Mouse (Mus musculus) liver, adult 2 months (tissue): Measurements from ENCODE around the gene Tspo2. TPM values are rescaled to one million over a fixed set of nuclear protein-coding genes. Genes with fewer than 3 reads are reported as not detected.

Experiments
- DNase-seq: peaks from one replicate; pipeline ENCODE4 v3.0.0-alpha.2; 2011; ENCODE audit warnings: low read depth, low spot score; ENCODE audit errors: extremely low read depth
- H3K27ac ChIP-seq: fragments of 200-500 bp; replicated peaks from 2 replicates; pipeline ENCODE4 v1.5.1; 2012; ENCODE audit warnings: low read depth, mild to moderate bottlenecking, control low read depth, inconsistent platforms, low read length; ENCODE audit not compliant: insufficient read depth
- H3K27me3 ChIP-seq: fragments of 200-500 bp; 2 replicates; pipeline ENCODE4 v1.6.1; 2012; ENCODE audit warnings: mild to moderate bottlenecking, moderate library complexity, low read length, inconsistent platforms; ENCODE audit not compliant: control insufficient read depth, insufficient read depth
- H3K36me3 ChIP-seq: fragments of 200-500 bp; 2 replicates; pipeline ENCODE4 v1.6.1; 2012; ENCODE audit warnings: low read length, inconsistent platforms; ENCODE audit not compliant: control insufficient read depth, insufficient read depth
- H3K4me1 ChIP-seq: fragments of 200-500 bp; 2 replicates; pipeline ENCODE4 v1.6.1; 2011; ENCODE audit warnings: low read length; ENCODE audit not compliant: control insufficient read depth, insufficient read depth
- H3K4me3 ChIP-seq: fragments of 200-500 bp; 2 replicates; pipeline ENCODE4 v1.5.1; 2011; ENCODE audit warnings: low read depth, mild to moderate bottlenecking, control low read depth, low read length, moderate library complexity; ENCODE audit not compliant: insufficient read depth
- H3K79me2 ChIP-seq: fragments of 200-500 bp; 2 replicates; pipeline ENCODE4 v1.6.1; 2012; ENCODE audit warnings: inconsistent platforms, mild to moderate bottlenecking, low read length, moderate library complexity; ENCODE audit not compliant: control insufficient read depth, insufficient read depth
- H3K9ac ChIP-seq: fragments of 200-500 bp; 2 replicates; pipeline ENCODE4 v1.6.1; 2012; ENCODE audit warnings: low read depth, mild to moderate bottlenecking, control low read depth, inconsistent platforms, low read length
- CTCF ChIP-seq: fragments of 200-500 bp; IDR thresholded peaks from 2 replicates; pipeline ENCODE4 v1.5.1; 2011; ENCODE audit warnings: low read depth, low read length, control low read depth
- POLR2A ChIP-seq: fragments of 200-500 bp; IDR thresholded peaks from 2 replicates; pipeline ENCODE4 v1.6.1; 2011; ENCODE audit warnings: low read length, control low read depth; ENCODE audit not compliant: insufficient read depth; ENCODE audit errors: extremely low read depth
- WGBS: fragments of 180-500 bp; shearing (Covaris S2); methylation state at CpG from one replicate; pipeline ENCODE4 v1.1.7; 2018; 5-methylcytosine and 5-hydroxymethylcytosine counted together
- polyA plus RNA-seq: library from polyadenylated mRNA; depleted of rRNA; stranded (reverse); fragments of >200 nt; gene quantifications from 2 replicates; pipeline ENCODE4 v1.2.3, GENCODE M21; 2012
- total RNA-seq: library from RNA; depleted of rRNA; stranded (reverse); fragments of >200 nt; gene quantifications from 2 replicates; pipeline ENCODE4 v1.2.3, GENCODE M21; 2014

Gene Tspo2
- total and polyA plus RNA-seq, 2 experiments = not detected

DNA sequence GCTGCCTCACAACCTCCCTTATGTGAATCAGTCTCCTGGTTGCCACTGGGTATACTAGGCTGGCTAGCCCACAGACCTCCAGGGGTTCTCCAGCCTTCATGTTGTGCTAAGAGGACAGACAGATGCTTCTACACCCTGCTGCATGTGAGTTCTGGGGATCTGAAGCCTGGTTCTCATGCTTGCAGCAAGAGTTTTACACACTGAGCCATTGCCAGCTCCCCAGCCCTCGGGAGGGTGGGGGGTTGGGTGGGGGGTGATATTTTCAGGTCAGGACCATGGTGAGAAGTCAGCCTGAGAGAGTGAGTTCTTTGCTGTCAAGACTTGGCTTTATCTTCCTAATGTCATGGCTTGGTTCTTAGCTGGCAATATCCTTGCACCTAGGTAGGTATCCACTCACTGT, 32.5 kb downstream of the Tspo2 start:
- no peaks in the 10 kb centered on the region for H3K27me3 ChIP-seq
- H3K4me1 ChIP-seq = peaks cover 6% of the 10 kb centered on the region
- 86% methylated on average over 1 of the region's 1 CpGs for WGBS
- DNase-seq = no peak
- peaks cover 22% of the 10 kb centered on the region for H3K36me3 ChIP-seq
- H3K27ac ChIP-seq = no peak overlapping the region; the same call in 1 of the 2 replicates
- 0 out of 2 replicates have a peak overlapping the region, but pooled peaks have one; percentile 13 for H3K4me3 ChIP-seq
- no peaks in the 10 kb centered on the region for H3K79me2 ChIP-seq
- no peak overlapping the region for H3K9ac ChIP-seq
- TF ChIP-seq CTCF = no peak
- no peak for TF ChIP-seq POLR2A

DNA sequence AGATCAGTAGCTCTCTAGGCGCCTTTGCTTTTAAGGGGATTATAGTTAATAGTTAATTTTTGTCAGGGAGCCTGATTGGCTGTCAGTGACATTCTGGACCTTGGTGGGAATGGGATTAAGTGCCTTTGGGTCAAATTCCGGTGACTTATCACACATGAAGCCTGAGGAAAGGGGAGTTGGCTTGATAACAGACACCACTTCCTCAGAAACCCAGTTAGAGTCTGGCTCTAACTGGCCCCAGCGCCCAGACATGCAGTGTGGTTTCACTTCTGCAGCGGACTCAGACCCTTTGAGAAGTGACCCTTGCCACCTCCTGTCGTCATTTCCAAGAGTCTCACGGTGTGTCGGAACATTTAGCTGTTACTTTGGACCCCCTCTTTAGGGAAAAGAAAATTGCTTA, 33.1 kb downstream of the Tspo2 start:
- peaks cover 22% of the 10 kb centered on the region for H3K36me3 ChIP-seq
- TF ChIP-seq POLR2A = no peak
- TF ChIP-seq CTCF = no peak
- H3K4me1 ChIP-seq = peaks cover 6% of the 10 kb centered on the region
- peak; percentile 38 for DNase-seq
- peak overlapping the region; percentile 13; the same call in 1 of the 2 replicates for H3K4me3 ChIP-seq
- H3K9ac ChIP-seq = no peak overlapping the region
- H3K79me2 ChIP-seq = no peaks in the 10 kb centered on the region
- no peaks in the 10 kb centered on the region for H3K27me3 ChIP-seq
- WGBS = 31% methylated on average over 7 of the region's 7 CpGs
- H3K27ac ChIP-seq = peak overlapping the region; percentile 23; the same call in 1 of the 2 replicates

DNA sequence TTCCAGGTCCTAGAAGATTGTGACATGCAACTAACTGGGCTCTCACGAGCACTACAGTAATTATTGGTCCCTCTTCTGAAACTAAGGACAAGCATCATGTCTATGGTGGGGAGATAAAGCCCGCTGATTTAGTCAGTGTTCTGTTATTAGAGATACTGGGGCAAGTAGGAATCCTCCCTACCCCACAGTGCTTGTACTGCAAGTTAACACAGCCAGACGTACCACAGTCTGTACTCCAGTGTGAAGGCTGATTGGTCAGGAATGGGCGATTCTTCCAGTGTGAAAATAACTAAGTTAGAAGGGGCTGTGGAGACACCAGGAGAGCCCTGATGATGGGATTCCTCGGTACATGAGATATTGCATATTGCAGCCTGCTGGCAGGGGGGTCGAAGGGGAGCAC, 33.8 kb downstream of the Tspo2 start:
- Histone ChIP-seq H3K27me3 (no peaks in the 10 kb centered on the region), H3K79me2 (no peaks in the 10 kb centered on the region), H3K27ac (0 out of 2 replicates have a peak overlapping the region, but pooled peaks have one; percentile 2), H3K4me3 (no peak overlapping the region), H3K4me1 (peaks cover 6% of the 10 kb centered on the region), H3K36me3 (peaks cover 24% of the 10 kb centered on the region), H3K9ac (no peak overlapping the region)
- no peak for DNase-seq
- TF ChIP-seq CTCF = no peak
- no peak for TF ChIP-seq POLR2A
- WGBS = 80% methylated on average over 6 of the region's 6 CpGs

DNA sequence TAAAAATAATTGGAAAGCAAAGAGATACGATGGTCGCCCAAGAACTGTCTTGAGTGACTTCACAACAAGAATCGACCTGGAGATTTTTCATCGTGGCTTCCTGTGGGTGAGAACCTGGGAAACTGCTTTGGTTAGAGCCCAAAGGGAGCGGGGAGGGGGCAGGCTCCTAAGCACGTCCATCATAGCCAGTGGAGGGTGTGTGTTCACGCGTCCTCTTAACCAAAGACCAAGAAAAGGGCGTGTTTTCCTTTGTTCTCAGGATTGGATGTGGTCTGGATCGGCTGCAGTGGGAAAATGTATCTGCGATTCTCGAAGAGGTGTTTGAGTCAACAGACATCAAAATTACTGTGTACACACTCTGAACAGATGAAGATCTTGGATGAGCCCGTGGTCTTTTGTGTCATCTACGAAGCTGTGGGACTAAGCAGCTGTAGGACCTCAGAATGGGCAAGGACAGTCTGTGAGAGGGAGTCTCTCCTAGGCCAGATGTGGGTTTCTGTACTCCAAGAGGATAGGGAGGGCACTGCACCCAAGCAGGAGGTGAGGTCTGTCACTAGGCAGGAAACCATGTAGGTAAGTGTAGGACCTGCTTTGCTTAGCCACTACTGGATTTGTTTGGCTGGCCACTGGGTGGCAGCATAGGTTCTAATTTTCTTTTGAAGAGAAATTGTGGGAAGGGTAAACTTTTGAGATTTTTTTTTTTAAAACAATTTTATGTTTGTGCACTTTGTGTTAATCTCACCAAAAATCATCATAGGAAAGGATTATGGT, 34.7 kb downstream of the Tspo2 start:
- H3K9ac ChIP-seq = no peak overlapping the region
- peaks cover 26% of the 10 kb centered on the region for H3K36me3 ChIP-seq
- H3K4me3 ChIP-seq = no peak overlapping the region
- H3K27me3 ChIP-seq = no peaks in the 10 kb centered on the region
- 0 out of 2 replicates have a peak, but pooled peaks have one; percentile 20 for TF ChIP-seq CTCF
- TF ChIP-seq POLR2A = no peak
- H3K4me1 ChIP-seq = peaks cover 6% of the 10 kb centered on the region
- H3K27ac ChIP-seq = no peak overlapping the region
- H3K79me2 ChIP-seq = no peaks in the 10 kb centered on the region
- DNase-seq = peak; percentile 17
- WGBS = 86% methylated on average over 14 of the region's 14 CpGs

DNA sequence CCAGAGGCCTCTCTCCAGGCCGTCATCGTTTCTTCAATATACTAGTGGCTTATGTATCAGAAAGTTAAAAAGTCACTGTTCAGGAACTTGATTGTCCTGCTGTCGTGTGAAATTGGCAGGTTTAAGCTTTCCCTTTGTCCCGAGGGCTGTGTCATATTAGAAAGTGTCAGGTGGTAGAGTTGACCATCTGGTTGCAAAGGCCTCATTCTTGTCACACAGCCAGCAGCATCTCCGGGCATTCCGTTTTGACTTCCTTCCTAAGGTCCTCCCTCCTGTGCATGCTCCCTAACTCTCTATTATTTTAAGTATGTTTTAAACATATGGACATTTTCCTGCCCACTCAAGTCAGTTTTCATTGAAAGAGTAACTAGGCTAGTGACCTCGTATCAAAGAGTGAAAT, 35.3 kb downstream of the Tspo2 start:
- DNase-seq = no peak
- H3K79me2 ChIP-seq = no peaks in the 10 kb centered on the region
- no peaks in the 10 kb centered on the region for H3K27me3 ChIP-seq
- no peak for TF ChIP-seq CTCF
- no peak for TF ChIP-seq POLR2A
- no peak overlapping the region for H3K4me3 ChIP-seq
- H3K4me1 ChIP-seq = peaks cover 9% of the 10 kb centered on the region
- 71% methylated on average over 7 of the region's 7 CpGs for WGBS
- H3K27ac ChIP-seq = no peak overlapping the region
- peaks cover 26% of the 10 kb centered on the region for H3K36me3 ChIP-seq
- H3K9ac ChIP-seq = no peak overlapping the region

DNA sequence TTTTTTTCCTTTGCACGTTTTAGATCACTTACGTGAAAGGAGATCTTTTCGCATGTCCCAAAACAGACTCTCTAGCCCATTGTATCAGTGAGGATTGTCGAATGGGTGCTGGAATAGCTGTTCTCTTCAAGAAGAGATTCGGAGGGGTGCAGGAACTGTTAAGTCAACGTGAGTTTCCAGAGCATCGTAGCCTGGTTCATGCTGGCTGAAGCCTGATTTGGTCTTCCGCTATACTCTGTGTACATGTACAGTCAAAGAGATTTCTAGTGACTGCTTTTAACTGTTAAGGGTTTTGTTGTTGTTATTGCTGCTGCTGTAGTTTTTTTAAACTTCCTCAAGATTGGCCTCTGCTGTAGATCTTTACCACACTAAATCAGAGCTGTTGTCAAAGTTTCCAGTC, 40.1 kb downstream of the Tspo2 start:
- H3K9ac ChIP-seq = no peak overlapping the region
- no peak overlapping the region for H3K27ac ChIP-seq
- WGBS = 55% methylated on average over 8 of the region's 8 CpGs
- peaks cover 7% of the 10 kb centered on the region; the same call in 1 of the 2 replicates for H3K79me2 ChIP-seq
- DNase-seq = no peak
- peaks cover 16% of the 10 kb centered on the region for H3K36me3 ChIP-seq
- H3K4me1 ChIP-seq = peaks cover 10% of the 10 kb centered on the region
- no peak overlapping the region; the same call in 1 of the 2 replicates for H3K4me3 ChIP-seq
- TF ChIP-seq CTCF = no peak
- TF ChIP-seq POLR2A = no peak
- no peaks in the 10 kb centered on the region for H3K27me3 ChIP-seq
